Mouse (Mus musculus): ENCODE data around the gene Spock1. TPM values are rescaled to one million over a fixed set of nuclear protein-coding genes. Genes with fewer than 3 reads are reported as not detected.

Spock1 gene
- total RNA-seq, 1 experiment, result 0.40 TPM

GRCm38 (mm10) chr13:57708425-57708824, 199.7 kb downstream of the Spock1 start:
- in situ Hi-C loops (cut with MboI; ENCODE audit: low sequenced_read_pairs in 2 of 2, unreplicated experiment in 2 of 2), result no loop called here

DNA sequence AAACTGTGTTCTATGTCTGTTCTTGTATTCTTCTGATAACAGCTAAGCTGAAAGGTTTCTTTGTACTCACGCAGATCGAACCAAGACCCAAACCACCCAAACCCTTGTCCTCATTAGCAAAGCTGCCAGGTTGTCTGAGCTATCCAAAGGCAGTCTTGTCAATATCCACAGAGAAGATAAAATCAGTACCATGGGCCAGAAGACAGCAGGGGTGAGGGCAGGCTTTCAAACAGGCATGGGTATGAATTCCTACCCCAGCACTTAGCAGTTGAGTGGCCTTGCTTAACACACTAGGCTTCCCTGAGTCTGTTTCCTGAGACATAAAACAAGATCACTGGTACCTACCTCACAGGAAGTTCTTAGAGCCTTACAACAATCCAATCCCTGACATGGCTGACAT, 205.2 kb downstream of the Spock1 start:
- no peaks in the 10 kb centered on the region for H3K36me3 ChIP-seq (ENCODE audit: control insufficient read depth, insufficient read depth, low read length, poor library complexity, severe bottlenecking)
- DNase-seq (ENCODE audit: low read depth, low spot score), result no peak
- H3K9me3 ChIP-seq (ENCODE audit: control insufficient read depth, insufficient read depth, low read depth, low read length), result no peaks in the 10 kb centered on the region
- no peak overlapping the region for H3K4me3 ChIP-seq (ENCODE audit: insufficient read depth in 1 of 2, low read depth in 1 of 2, low read length in 2 of 2, poor library complexity in 1 of 2, severe bottlenecking in 1 of 2)
- H3K27ac ChIP-seq (ENCODE audit: insufficient read depth, low read depth, low read length, poor library complexity, severe bottlenecking), result no peak overlapping the region
- no peaks in the 10 kb centered on the region for H3K4me1 ChIP-seq (ENCODE audit: control insufficient read depth in 2 of 2, insufficient read depth in 2 of 2, low read length in 2 of 2, poor library complexity in 1 of 2)
- in situ Hi-C loops (cut with MboI; ENCODE audit: low sequenced_read_pairs in 2 of 2, unreplicated experiment in 2 of 2), result no loop called here
- TF ChIP-seq CHD2 (IDR thresholded peaks at IDR 0.05; ENCODE audit: low read depth, low read length), result no peak
- TF ChIP-seq MAFK (IDR thresholded peaks at IDR 0.05; ENCODE audit: insufficient read depth, low read depth, low read length), result no peak
- TF ChIP-seq ZC3H11A (IDR thresholded peaks at IDR 0.05; ENCODE audit: borderline replicate concordance, low read depth, low read length), result no peak
- no peak overlapping the region for H3K9ac ChIP-seq (ENCODE audit: insufficient read depth, low read depth, low read length, poor library complexity, severe bottlenecking)

More at GRCm38 (mm10) chr13:57708425-57708824, 199.7 kb downstream of the Spock1 start:
- no peaks in the 10 kb centered on the region for H3K4me1 ChIP-seq (ENCODE audit: control insufficient read depth in 2 of 2, insufficient read depth in 2 of 2, low read length in 2 of 2, poor library complexity in 1 of 2)
- no peaks in the 10 kb centered on the region for H3K36me3 ChIP-seq (ENCODE audit: control insufficient read depth, insufficient read depth, low read length, poor library complexity, severe bottlenecking)
- no peak overlapping the region for H3K9ac ChIP-seq (ENCODE audit: insufficient read depth, low read depth, low read length, poor library complexity, severe bottlenecking)
- DNase-seq (ENCODE audit: low read depth, low spot score), result no peak
- no peaks in the 10 kb centered on the region for H3K9me3 ChIP-seq (ENCODE audit: control insufficient read depth, insufficient read depth, low read depth, low read length)
- no peak overlapping the region for H3K27ac ChIP-seq (ENCODE audit: insufficient read depth, low read depth, low read length, poor library complexity, severe bottlenecking)
- TF ChIP-seq CHD2 (IDR thresholded peaks at IDR 0.05; ENCODE audit: low read depth, low read length), result no peak
- TF ChIP-seq ZC3H11A (IDR thresholded peaks at IDR 0.05; ENCODE audit: borderline replicate concordance, low read depth, low read length), result no peak
- TF ChIP-seq HCFC1 (IDR thresholded peaks at IDR 0.05; ENCODE audit: borderline replicate concordance, insufficient read depth, low read length), result no peak
- TF ChIP-seq ZNF384 (IDR thresholded peaks at IDR 0.05; ENCODE audit: low read depth, low read length), result no peak
- no peak overlapping the region for H3K4me3 ChIP-seq (ENCODE audit: insufficient read depth in 1 of 2, low read depth in 1 of 2, low read length in 2 of 2, poor library complexity in 1 of 2, severe bottlenecking in 1 of 2)

- H3K27ac ChIP-seq (ENCODE audit: insufficient read depth, low read depth, low read length, poor library complexity, severe bottlenecking), result no peak overlapping the region
- H3K36me3 ChIP-seq (ENCODE audit: control insufficient read depth, insufficient read depth, low read length, poor library complexity, severe bottlenecking), result no peaks in the 10 kb centered on the region
- in situ Hi-C loops (cut with MboI; ENCODE audit: low sequenced_read_pairs in 2 of 2, unreplicated experiment in 2 of 2), result no loop called here
- H3K4me3 ChIP-seq (ENCODE audit: insufficient read depth in 1 of 2, low read depth in 1 of 2, low read length in 2 of 2, poor library complexity in 1 of 2, severe bottlenecking in 1 of 2), result no peak overlapping the region
- DNase-seq (ENCODE audit: low read depth, low spot score), result no peak
- TF ChIP-seq HCFC1 (IDR thresholded peaks at IDR 0.05; ENCODE audit: borderline replicate concordance, insufficient read depth, low read length) (no peak), ZNF384 (IDR thresholded peaks at IDR 0.05; ENCODE audit: low read depth, low read length) (no peak), MAFK (IDR thresholded peaks at IDR 0.05; ENCODE audit: insufficient read depth, low read depth, low read length) (no peak), ZC3H11A (IDR thresholded peaks at IDR 0.05; ENCODE audit: borderline replicate concordance, low read depth, low read length) (no peak), CHD2 (IDR thresholded peaks at IDR 0.05; ENCODE audit: low read depth, low read length) (no peak)
- no peaks in the 10 kb centered on the region for H3K4me1 ChIP-seq (ENCODE audit: control insufficient read depth in 2 of 2, insufficient read depth in 2 of 2, low read length in 2 of 2, poor library complexity in 1 of 2)
- no peak overlapping the region for H3K9ac ChIP-seq (ENCODE audit: insufficient read depth, low read depth, low read length, poor library complexity, severe bottlenecking)
- no peaks in the 10 kb centered on the region for H3K9me3 ChIP-seq (ENCODE audit: control insufficient read depth, insufficient read depth, low read depth, low read length)
Measured at GRCm38 (mm10) chr13:57696685-57697084, 211.4 kb downstream of the Spock1 start.

GRCm38 (mm10) chr13:57688926-57689325, 219.2 kb downstream of the Spock1 start:
- in situ Hi-C loops (cut with MboI; ENCODE audit: low sequenced_read_pairs in 2 of 2, unreplicated experiment in 2 of 2), result no loop called here
- H3K9me3 ChIP-seq (ENCODE audit: control insufficient read depth, insufficient read depth, low read depth, low read length), result no peaks in the 10 kb centered on the region
- no peak overlapping the region for H3K27ac ChIP-seq (ENCODE audit: insufficient read depth, low read depth, low read length, poor library complexity, severe bottlenecking)
- no peak overlapping the region for H3K9ac ChIP-seq (ENCODE audit: insufficient read depth, low read depth, low read length, poor library complexity, severe bottlenecking)
- H3K4me1 ChIP-seq (ENCODE audit: control insufficient read depth in 2 of 2, insufficient read depth in 2 of 2, low read length in 2 of 2, poor library complexity in 1 of 2), result no peaks in the 10 kb centered on the region
- no peaks in the 10 kb centered on the region for H3K36me3 ChIP-seq (ENCODE audit: control insufficient read depth, insufficient read depth, low read length, poor library complexity, severe bottlenecking)
- DNase-seq (ENCODE audit: low read depth, low spot score), result no peak
- TF ChIP-seq MAFK (IDR thresholded peaks at IDR 0.05; ENCODE audit: insufficient read depth, low read depth, low read length), result no peak
- TF ChIP-seq ZC3H11A (IDR thresholded peaks at IDR 0.05; ENCODE audit: borderline replicate concordance, low read depth, low read length), result no peak
- no peak for TF ChIP-seq HCFC1 (IDR thresholded peaks at IDR 0.05; ENCODE audit: borderline replicate concordance, insufficient read depth, low read length)
- TF ChIP-seq CHD2 (IDR thresholded peaks at IDR 0.05; ENCODE audit: low read depth, low read length), result no peak
- no peak for TF ChIP-seq ZNF384 (IDR thresholded peaks at IDR 0.05; ENCODE audit: low read depth, low read length)
- no peak overlapping the region for H3K4me3 ChIP-seq (ENCODE audit: insufficient read depth in 1 of 2, low read depth in 1 of 2, low read length in 2 of 2, poor library complexity in 1 of 2, severe bottlenecking in 1 of 2)

DNA sequence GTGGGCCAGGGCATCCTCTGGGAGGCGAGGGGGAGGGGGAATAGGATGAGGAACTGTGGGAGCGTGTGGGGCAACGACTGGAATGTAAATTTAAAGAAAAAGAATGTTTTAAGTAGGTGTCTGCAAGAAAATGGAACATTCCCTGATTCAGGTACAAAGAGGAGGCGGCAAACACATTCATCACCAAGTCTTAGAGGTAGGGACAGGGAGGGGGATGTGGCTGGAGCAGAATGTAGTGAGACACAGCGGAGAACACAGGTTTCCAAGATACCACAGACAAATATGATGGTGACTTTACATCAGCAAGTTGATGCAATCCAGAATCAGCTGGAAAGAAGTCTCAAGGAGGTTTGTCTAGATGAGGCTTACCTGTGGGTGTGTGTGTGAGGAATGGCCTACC, 221.7 kb downstream of the Spock1 start:
- Histone ChIP-seq H3K36me3 (ENCODE audit: control insufficient read depth, insufficient read depth, low read length, poor library complexity, severe bottlenecking) (no peaks in the 10 kb centered on the region), H3K9ac (ENCODE audit: insufficient read depth, low read depth, low read length, poor library complexity, severe bottlenecking) (no peak overlapping the region), H3K4me1 (ENCODE audit: control insufficient read depth in 2 of 2, insufficient read depth in 2 of 2, low read length in 2 of 2, poor library complexity in 1 of 2) (no peaks in the 10 kb centered on the region), H3K27ac (ENCODE audit: insufficient read depth, low read depth, low read length, poor library complexity, severe bottlenecking) (no peak overlapping the region), H3K9me3 (ENCODE audit: control insufficient read depth, insufficient read depth, low read depth, low read length) (no peaks in the 10 kb centered on the region), H3K4me3 (ENCODE audit: insufficient read depth in 1 of 2, low read depth in 1 of 2, low read length in 2 of 2, poor library complexity in 1 of 2, severe bottlenecking in 1 of 2) (no peak overlapping the region)
- no peak for TF ChIP-seq CHD2 (IDR thresholded peaks at IDR 0.05; ENCODE audit: low read depth, low read length)
- no peak for TF ChIP-seq ZNF384 (IDR thresholded peaks at IDR 0.05; ENCODE audit: low read depth, low read length)
- no peak for TF ChIP-seq ZC3H11A (IDR thresholded peaks at IDR 0.05; ENCODE audit: borderline replicate concordance, low read depth, low read length)
- TF ChIP-seq HCFC1 (IDR thresholded peaks at IDR 0.05; ENCODE audit: borderline replicate concordance, insufficient read depth, low read length), result no peak
- no peak for TF ChIP-seq MAFK (IDR thresholded peaks at IDR 0.05; ENCODE audit: insufficient read depth, low read depth, low read length)
- in situ Hi-C loops (cut with MboI; ENCODE audit: low sequenced_read_pairs in 2 of 2, unreplicated experiment in 2 of 2), result no loop called here
- DNase-seq (ENCODE audit: low read depth, low spot score), result no peak

All from ES-E14 (cell line).